Mouse (Mus musculus) liver, embryonic 11.5 days (tissue): ENCODE results near the gene Il23a. TPM values are rescaled to one million over a fixed set of nuclear protein-coding genes. Genes with fewer than 3 reads are reported as not detected.
"Not testable (repeated sequence)": the region's sequence is repeated elsewhere in the genome, so short reads cannot be mapped to it uniquely, and the experiment has no call there.

Source experiments
- ATAC-seq: fragments of 200-750 bp; cut with Nextera tagmentation; replicated peaks from 2 replicates; pipeline ENCODE4 v1.8.0; 2017; ENCODE audit warnings: moderate number of reproducible peaks, mild to moderate bottlenecking, moderate TSS enrichment, moderate library complexity; ENCODE audit not compliant: low FRiP score
- DNase-seq: peaks from one replicate; pipeline ENCODE4 v3.0.0-alpha.2; 2017; ENCODE audit warnings: low spot score
- H3K27ac ChIP-seq: fragments of 300-500 bp; sonication (generic); 2 replicates; pipeline ENCODE4 v1.5.1; 2014; ENCODE audit warnings: mild to moderate bottlenecking, low read depth, low read length, control low read depth
- H3K27me3 ChIP-seq: fragments of 300-500 bp; sonication (generic); replicated peaks from 2 replicates; pipeline ENCODE4 v1.6.1; 2014; ENCODE audit warnings: low read length, mixed read lengths; ENCODE audit not compliant: control insufficient read depth, insufficient read depth
- H3K36me3 ChIP-seq: fragments of 300-500 bp; sonication (generic); 2 replicates; pipeline ENCODE4 v1.6.1; 2014; ENCODE audit warnings: mild to moderate bottlenecking, low read length, moderate library complexity, mixed read lengths; ENCODE audit not compliant: control insufficient read depth, insufficient read depth
- H3K4me1 ChIP-seq: fragments of 300-500 bp; sonication (generic); replicated peaks from 2 replicates; pipeline ENCODE4 v1.6.1; 2014; ENCODE audit warnings: low read length, mixed read lengths; ENCODE audit not compliant: control insufficient read depth, insufficient read depth
- H3K4me2 ChIP-seq: fragments of 300-500 bp; sonication (generic); 2 replicates; pipeline ENCODE4 v1.6.1; 2014; ENCODE audit warnings: mild to moderate bottlenecking, control low read depth, moderate library complexity
- H3K4me3 ChIP-seq: fragments of 300-500 bp; sonication (generic); 2 replicates; pipeline ENCODE4 v1.5.1; 2014; ENCODE audit warnings: low read depth, low read length, control low read depth
- H3K9ac ChIP-seq: fragments of 300-500 bp; sonication (generic); 2 replicates; pipeline ENCODE4 v1.6.1; 2014; ENCODE audit warnings: low read depth, low read length, control low read depth
- H3K9me3 ChIP-seq: fragments of 300-500 bp; sonication (generic); 2 replicates; pipeline ENCODE4 v1.6.1; 2016; ENCODE audit warnings: low read length, inconsistent platforms, mixed read lengths; ENCODE audit not compliant: control insufficient read depth
- WGBS: fragments of 180-500 bp; shearing (Covaris S2); extraction: QIAGEN DNeasy Blood & Tissue Kit; methylation state at CpG from one replicate; pipeline ENCODE4 v1.1.7; 2014; 5-methylcytosine and 5-hydroxymethylcytosine counted together
- polyA plus RNA-seq: library from polyadenylated mRNA; unstranded; fragments of >200 nt; fragmentation: Nextera tagmentation; extraction: Ambion mirVana; gene quantifications from 2 replicates; pipeline ENCODE4 v1.2.1, GENCODE M21; 2014

Il23a gene
- polyA plus RNA-seq, 1 experiment from 2014 or later = 0.12 TPM

GRCm38 (mm10) chr10:128278158-128278557, 20.4 kb downstream of the Il23a start:
- Histone ChIP-seq H3K36me3 (peaks cover 19% of the 10 kb centered on the region), H3K9me3 (no peaks in the 10 kb centered on the region), H3K4me2 (no peak overlapping the region), H3K27ac (no peak overlapping the region), H3K9ac (no peak overlapping the region), H3K4me1 (no peaks in the 10 kb centered on the region), H3K4me3 (no peak overlapping the region), H3K27me3 (no peaks in the 10 kb centered on the region)
- ATAC-seq = no peak
- no peak for DNase-seq
- 66% methylated on average over 6 of the region's 6 CpGs for WGBS

GRCm38 (mm10) chr10:128275374-128275773, 23.2 kb downstream of the Il23a start:
- not testable (repeated sequence) for H3K4me3 ChIP-seq, DNase-seq, H3K9me3 ChIP-seq, H3K4me1 ChIP-seq, H3K4me2 ChIP-seq, H3K9ac ChIP-seq, H3K27me3 ChIP-seq, ATAC-seq, H3K27ac ChIP-seq
- peaks cover 11% of the 10 kb centered on the region for H3K36me3 ChIP-seq
- 92% methylated on average over 1 of the region's 1 CpGs for WGBS

GRCm38 (mm10) chr10:128272819-128273439, 25.6 kb downstream of the Il23a start:
- not testable (repeated sequence) for H3K27me3 ChIP-seq, H3K27ac ChIP-seq, DNase-seq, H3K4me3 ChIP-seq, H3K9ac ChIP-seq, H3K36me3 ChIP-seq, ATAC-seq, H3K9me3 ChIP-seq, H3K4me1 ChIP-seq, H3K4me2 ChIP-seq
- WGBS = 81% methylated on average over 4 of the region's 7 CpGs

- no peaks in the 10 kb centered on the region for H3K36me3 ChIP-seq
- no peaks in the 10 kb centered on the region for H3K27me3 ChIP-seq
- H3K27ac ChIP-seq = no peak overlapping the region
- H3K4me3 ChIP-seq = no peak overlapping the region
- ATAC-seq (no peak), DNase-seq (no peak)
- H3K4me2 ChIP-seq = no peak overlapping the region; the same call in 1 of the 2 replicates
- peaks cover 6% of the 10 kb centered on the region for H3K4me1 ChIP-seq
- 55% methylated on average over 2 of the region's 2 CpGs for WGBS
- H3K9me3 ChIP-seq = no peaks in the 10 kb centered on the region
- no peak overlapping the region for H3K9ac ChIP-seq
Measured at GRCm38 (mm10) chr10:128271883-128272282, 26.7 kb downstream of the Il23a start.

- no peaks in the 10 kb centered on the region for H3K9me3 ChIP-seq
Measured at GRCm38 (mm10) chr10:128270866-128271265, 27.7 kb downstream of the Il23a start.

GRCm38 (mm10) chr10:128270287-128270841, 28.2 kb downstream of the Il23a start, which contains the start of gene Stat2:
Gene Stat2, plus strand, starts transcription at chr10:128270559.
- H3K4me3 ChIP-seq = peak within 1 kb of the TSS; percentile 77
- H3K4me2 ChIP-seq = peak within 1 kb of the TSS; percentile 82
- peak; percentile 99 for ATAC-seq
- peak within 1 kb of the TSS; percentile 78 for H3K9ac ChIP-seq
- no peaks in the 10 kb centered on the region for H3K9me3 ChIP-seq
- H3K36me3 ChIP-seq = no peaks in the 10 kb centered on the region
- no peaks in the 10 kb centered on the region for H3K27me3 ChIP-seq
- peak; percentile 94 for DNase-seq
- H3K4me1 ChIP-seq = peaks cover 6% of the 10 kb centered on the region
- under 1% methylated on average over 43 of the region's 43 CpGs for WGBS
- H3K27ac ChIP-seq = peak within 1 kb of the TSS; percentile 67; the same call in 1 of the 2 replicates

More at GRCm38 (mm10) chr10:128270866-128271265, 27.7 kb downstream of the Il23a start:
- Histone ChIP-seq H3K4me1 (peaks cover 6% of the 10 kb centered on the region), H3K4me2 (peak overlapping the region; percentile 82), H3K9ac (peak overlapping the region; percentile 78), H3K27me3 (no peaks in the 10 kb centered on the region), H3K27ac (peak overlapping the region; percentile 67; the same call in 1 of the 2 replicates), H3K4me3 (peak overlapping the region; percentile 77), H3K36me3 (no peaks in the 10 kb centered on the region)
- DNase-seq = no peak
- no peak for ATAC-seq
- 35% methylated on average over 7 of the region's 7 CpGs for WGBS

- no peak overlapping the region; the same call in 1 of the 2 replicates for H3K9ac ChIP-seq
- H3K4me1 ChIP-seq = peaks cover 6% of the 10 kb centered on the region
- H3K4me2 ChIP-seq = peak overlapping the region; percentile 82
- H3K4me3 ChIP-seq = peak overlapping the region; percentile 77
- ATAC-seq = no peak
- no peaks in the 10 kb centered on the region for H3K27me3 ChIP-seq
- no peaks in the 10 kb centered on the region for H3K36me3 ChIP-seq
- WGBS = 84% methylated on average over 16 of the region's 16 CpGs
- no peak for DNase-seq
- H3K27ac ChIP-seq = no peak overlapping the region
- no peaks in the 10 kb centered on the region for H3K9me3 ChIP-seq
Measured at GRCm38 (mm10) chr10:128269206-128269910, 29.2 kb downstream of the Il23a start.

- DNase-seq (no peak), ATAC-seq (no peak)
- H3K4me1 ChIP-seq = peaks cover 6% of the 10 kb centered on the region
- H3K9ac ChIP-seq = no peak within 1 kb of the TSS
- no peaks in the 10 kb centered on the region for H3K9me3 ChIP-seq
- H3K4me2 ChIP-seq = peak within 1 kb of the TSS; percentile 82
- H3K4me3 ChIP-seq = peak within 1 kb of the TSS; percentile 13
- H3K27ac ChIP-seq = no peak within 1 kb of the TSS; the same call in 1 of the 2 replicates
- H3K36me3 ChIP-seq = no peaks in the 10 kb centered on the region
- WGBS = 70% methylated on average over 6 of the region's 6 CpGs
- H3K27me3 ChIP-seq = no peaks in the 10 kb centered on the region
Measured at GRCm38 (mm10) chr10:128268371-128268770, 30.2 kb downstream of the Il23a start, which contains the start of gene Apof. Gene Apof, plus strand, starts transcription at chr10:128268671.
